Mouse (Mus musculus): Measurements from ENCODE around the gene Hoxb8. TPM values are rescaled to one million over a fixed set of nuclear protein-coding genes. Genes with fewer than 3 reads are reported as not detected.

The Hoxb8 gene
- polyA plus RNA-seq, 1 experiment = not detected

DNA sequence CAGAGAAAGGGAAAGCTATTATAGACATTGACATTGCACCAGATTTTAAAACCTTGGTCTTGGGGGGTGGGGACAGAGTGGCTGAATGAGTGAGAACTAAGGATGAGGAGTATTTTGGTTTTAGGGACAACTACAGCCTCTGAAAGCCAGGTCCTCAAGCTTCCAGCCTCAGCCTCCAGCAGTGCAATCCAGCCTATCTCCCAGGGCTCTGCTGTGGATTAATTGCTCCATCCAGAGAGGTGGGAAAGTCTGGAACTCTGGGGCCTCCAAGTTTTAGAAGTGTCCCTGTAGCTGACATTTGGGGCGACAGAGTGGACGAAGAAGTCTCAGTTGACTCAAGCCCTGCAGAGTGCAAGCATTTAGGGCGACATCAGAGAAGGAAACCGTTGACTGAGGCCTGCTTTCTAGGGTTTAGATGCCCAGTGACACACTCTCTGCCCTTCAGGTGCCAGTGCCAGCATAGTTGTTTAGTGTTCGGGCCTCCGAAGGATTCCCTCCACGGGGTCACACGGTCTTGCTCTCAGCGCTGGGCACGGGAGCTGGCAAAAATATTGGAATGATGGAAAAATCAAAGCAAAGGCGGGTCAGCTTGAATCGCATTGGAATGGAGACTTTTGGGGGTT lies 32.2 kb downstream of the Hoxb8 start:
- TF ChIP-seq CTCF (IDR thresholded peaks at IDR 0.05; ENCODE audit: extremely low read depth, insufficient read depth, low read length) (no peak), POLR2A (IDR thresholded peaks at IDR 0.05; ENCODE audit: extremely low read depth, insufficient read depth, low read length) (no peak)
- no peaks in the 10 kb centered on the region for H3K4me1 ChIP-seq (ENCODE audit: control insufficient read depth, insufficient read depth, low read length)
- no peak overlapping the region for H3K27ac ChIP-seq (ENCODE audit: insufficient read depth, low read length)

DNA sequence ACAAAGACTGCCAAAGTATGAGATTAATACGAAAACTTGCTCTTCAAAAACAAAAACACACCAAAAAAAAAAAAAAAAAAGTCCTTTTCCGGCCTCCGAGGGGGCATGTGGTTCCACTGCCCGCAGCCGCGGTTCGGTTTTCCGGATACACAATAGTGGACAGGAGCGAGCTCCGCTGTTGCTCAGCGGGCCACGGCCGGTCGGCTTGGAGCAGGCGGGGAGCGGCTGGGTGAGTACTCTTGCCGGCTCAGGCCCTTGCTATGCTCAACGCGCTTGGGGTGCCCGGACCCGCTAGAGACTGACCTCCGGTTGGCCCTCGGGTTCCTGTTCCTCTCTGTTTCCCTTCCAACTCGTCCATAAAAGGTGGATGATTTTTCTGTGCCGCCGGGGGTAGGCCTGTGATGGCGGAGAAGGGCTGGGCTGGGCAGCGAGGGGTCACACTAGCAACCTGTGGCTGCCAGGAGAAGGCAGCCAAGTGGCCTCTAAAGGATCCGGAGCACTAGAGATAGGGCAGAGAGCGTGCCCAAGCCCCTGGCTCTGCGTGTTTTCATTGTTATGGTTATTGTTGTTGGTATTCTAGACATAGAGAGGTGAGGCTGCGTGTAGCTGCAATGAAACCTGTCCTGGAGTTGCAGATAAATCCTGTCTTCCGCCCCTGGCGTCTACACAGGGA lies 33.1 kb downstream of the Hoxb8 start:
- Histone ChIP-seq H3K27ac (ENCODE audit: insufficient read depth, low read length) (no peak overlapping the region), H3K4me3 (ENCODE audit: insufficient read depth, low read length) (no peak overlapping the region), H3K4me1 (ENCODE audit: control insufficient read depth, insufficient read depth, low read length) (no peaks in the 10 kb centered on the region)
- TF ChIP-seq CTCF (IDR thresholded peaks at IDR 0.05; ENCODE audit: extremely low read depth, insufficient read depth, low read length) (no peak), POLR2A (IDR thresholded peaks at IDR 0.05; ENCODE audit: extremely low read depth, insufficient read depth, low read length) (no peak)

More for the DNA sequence above, 32.2 kb downstream of the Hoxb8 start:
- no peak overlapping the region for H3K4me3 ChIP-seq (ENCODE audit: insufficient read depth, low read length)

DNA sequence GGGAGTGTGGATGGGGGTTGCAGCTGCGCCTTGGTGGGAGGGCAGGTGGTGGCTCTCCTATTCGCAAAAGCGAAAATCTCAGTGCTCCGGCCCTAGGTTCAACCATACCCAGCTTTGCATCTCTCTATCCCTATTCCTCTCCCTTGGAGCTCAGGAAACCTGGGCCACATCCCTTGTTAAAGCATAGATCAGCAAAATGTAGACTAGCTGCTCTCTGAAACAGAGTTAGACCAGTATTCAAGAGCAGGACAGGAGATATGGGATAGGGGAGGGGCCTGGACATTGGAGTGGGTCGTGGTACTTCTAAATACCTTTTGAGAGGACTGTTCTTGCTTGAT lies 33.6 kb downstream of the Hoxb8 start:
- TF ChIP-seq CTCF (IDR thresholded peaks at IDR 0.05; ENCODE audit: extremely low read depth, insufficient read depth, low read length) = no peak
- TF ChIP-seq POLR2A (IDR thresholded peaks at IDR 0.05; ENCODE audit: extremely low read depth, insufficient read depth, low read length) = no peak
- no peak overlapping the region for H3K4me3 ChIP-seq (ENCODE audit: insufficient read depth, low read length)
- no peak overlapping the region for H3K27ac ChIP-seq (ENCODE audit: insufficient read depth, low read length)
- no peaks in the 10 kb centered on the region for H3K4me1 ChIP-seq (ENCODE audit: control insufficient read depth, insufficient read depth, low read length)

DNA sequence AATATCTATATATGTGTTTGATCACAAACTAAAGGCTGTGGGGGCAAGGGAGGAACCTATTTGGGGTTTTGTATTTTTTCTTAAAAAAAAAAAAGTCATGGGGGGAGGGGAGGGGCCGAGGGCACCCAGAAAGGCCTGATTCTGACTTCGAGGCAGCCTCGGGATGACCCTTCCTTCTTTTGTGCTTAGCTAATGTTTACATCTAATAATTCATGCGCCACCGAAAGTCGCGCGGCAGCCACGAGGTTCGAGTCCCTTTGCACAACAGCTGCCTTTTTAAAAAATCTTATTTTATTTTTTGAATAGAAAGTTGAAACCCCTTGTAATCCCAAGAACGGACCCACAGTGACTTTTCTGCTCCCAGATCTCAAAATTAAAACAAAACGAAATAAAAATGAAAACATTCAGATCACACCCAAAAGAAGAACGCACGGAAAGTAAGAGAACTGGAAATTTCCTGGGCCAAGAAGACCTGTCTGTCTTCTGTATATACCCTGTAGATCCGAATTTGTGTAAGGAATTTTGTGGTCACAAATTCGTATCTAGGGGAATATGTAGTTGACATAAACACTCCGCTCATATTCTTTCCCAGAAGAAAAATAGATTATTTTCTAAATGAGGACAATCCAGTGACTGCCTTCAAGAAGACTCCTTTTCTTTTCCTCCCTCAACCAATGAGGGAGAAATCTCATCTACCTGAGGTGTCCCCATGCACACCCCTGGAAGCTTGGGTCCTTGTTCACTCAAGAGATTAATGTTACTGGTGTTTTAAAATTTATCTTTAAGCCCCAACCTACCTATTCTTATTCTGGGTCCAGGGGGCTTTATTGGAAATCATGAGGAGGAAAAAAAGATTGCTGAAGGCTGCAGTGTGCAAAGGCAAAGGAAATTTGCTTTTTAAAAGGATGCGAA lies 35.2 kb downstream of the Hoxb8 start:
- TF ChIP-seq CTCF (IDR thresholded peaks at IDR 0.05; ENCODE audit: extremely low read depth, insufficient read depth, low read length) (no peak), POLR2A (IDR thresholded peaks at IDR 0.05; ENCODE audit: extremely low read depth, insufficient read depth, low read length) (no peak)
- Histone ChIP-seq H3K4me1 (ENCODE audit: control insufficient read depth, insufficient read depth, low read length) (no peaks in the 10 kb centered on the region), H3K27ac (ENCODE audit: insufficient read depth, low read length) (no peak overlapping the region), H3K4me3 (ENCODE audit: insufficient read depth, low read length) (no peak overlapping the region)

DNA sequence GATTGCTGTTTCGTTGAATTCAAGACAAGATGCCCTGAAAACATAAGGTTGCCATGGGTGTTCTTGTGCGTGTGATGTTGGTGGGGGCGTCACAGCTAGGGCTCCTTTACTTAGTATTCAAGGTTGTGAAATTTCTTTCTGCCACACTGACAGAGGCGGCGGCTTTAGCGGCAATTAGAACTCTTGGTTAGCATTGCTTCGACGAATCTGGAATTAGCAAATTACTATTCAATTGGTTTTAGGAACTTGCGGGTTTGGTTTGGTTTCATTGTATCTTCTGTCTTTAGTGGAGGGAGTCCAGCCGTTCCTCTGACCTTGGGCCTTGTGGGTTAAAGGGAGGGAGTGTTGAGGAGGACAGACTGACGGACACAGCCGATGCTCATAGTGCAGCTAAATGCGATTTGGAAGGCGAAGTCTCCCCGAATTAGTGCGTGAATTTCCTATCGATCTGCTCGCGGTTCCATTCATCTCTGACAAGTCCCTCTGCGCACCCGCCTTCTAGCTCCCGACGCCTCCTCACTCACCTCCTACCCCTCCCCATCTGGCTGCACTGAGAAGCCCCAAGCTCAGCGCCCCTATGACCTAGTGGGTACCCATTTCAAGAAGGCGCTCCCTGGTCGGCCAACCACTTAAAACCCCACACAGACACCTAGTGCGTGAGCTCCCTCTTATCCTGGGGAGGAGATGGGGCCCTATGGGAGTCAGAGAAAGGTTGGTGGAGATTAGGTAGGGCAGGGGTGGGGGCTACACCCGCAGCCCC lies 36.1 kb downstream of the Hoxb8 start, which contains the start of gene Hoxb4:
TSS of gene Hoxb4 (plus strand) at position 660 of the 760 bp plus-strand sequence.
- H3K27ac ChIP-seq (ENCODE audit: insufficient read depth, low read length) = no peak within 1 kb of the TSS
- no peaks in the 10 kb centered on the region for H3K4me1 ChIP-seq (ENCODE audit: control insufficient read depth, insufficient read depth, low read length)
- TF ChIP-seq POLR2A (IDR thresholded peaks at IDR 0.05; ENCODE audit: extremely low read depth, insufficient read depth, low read length) = no peak
- H3K4me3 ChIP-seq (ENCODE audit: insufficient read depth, low read length) = no peak within 1 kb of the TSS

DNA sequence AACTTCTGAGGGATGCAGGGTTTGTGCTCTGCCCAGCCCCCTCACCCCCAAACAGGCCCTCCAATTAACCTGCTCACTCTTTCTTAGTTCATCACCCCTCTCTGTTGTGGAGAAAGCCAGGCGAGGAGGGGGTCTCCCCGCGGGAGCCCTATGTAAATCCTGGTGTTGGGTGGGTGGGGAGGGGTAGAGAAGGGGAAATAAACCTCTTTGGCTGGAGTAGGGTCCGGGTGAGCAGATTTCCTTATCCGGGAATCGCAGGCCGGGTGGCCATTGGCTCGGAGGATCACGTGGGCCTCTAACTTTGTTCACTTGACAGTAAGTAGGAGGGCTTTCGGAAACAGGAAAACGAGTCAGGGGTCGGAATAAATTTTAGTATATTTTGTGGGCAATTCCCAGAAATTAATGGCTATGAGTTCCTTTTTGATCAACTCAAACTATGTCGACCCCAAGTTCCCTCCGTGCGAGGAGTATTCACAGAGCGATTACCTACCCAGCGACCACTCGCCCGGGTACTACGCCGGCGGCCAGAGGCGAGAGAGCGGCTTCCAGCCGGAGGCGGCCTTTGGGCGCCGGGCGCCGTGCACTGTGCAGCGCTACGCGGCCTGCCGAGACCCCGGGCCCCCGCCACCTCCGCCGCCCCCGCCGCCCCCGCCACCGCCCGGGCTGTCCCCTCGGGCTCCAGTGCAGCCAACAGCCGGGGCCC lies 36.8 kb downstream of the Hoxb8 start:
- no peak overlapping the region for H3K4me3 ChIP-seq (ENCODE audit: insufficient read depth, low read length)
- TF ChIP-seq CTCF (IDR thresholded peaks at IDR 0.05; ENCODE audit: extremely low read depth, insufficient read depth, low read length) = no peak
- H3K4me1 ChIP-seq (ENCODE audit: control insufficient read depth, insufficient read depth, low read length) = no peaks in the 10 kb centered on the region
- H3K27ac ChIP-seq (ENCODE audit: insufficient read depth, low read length) = no peak overlapping the region

DNA sequence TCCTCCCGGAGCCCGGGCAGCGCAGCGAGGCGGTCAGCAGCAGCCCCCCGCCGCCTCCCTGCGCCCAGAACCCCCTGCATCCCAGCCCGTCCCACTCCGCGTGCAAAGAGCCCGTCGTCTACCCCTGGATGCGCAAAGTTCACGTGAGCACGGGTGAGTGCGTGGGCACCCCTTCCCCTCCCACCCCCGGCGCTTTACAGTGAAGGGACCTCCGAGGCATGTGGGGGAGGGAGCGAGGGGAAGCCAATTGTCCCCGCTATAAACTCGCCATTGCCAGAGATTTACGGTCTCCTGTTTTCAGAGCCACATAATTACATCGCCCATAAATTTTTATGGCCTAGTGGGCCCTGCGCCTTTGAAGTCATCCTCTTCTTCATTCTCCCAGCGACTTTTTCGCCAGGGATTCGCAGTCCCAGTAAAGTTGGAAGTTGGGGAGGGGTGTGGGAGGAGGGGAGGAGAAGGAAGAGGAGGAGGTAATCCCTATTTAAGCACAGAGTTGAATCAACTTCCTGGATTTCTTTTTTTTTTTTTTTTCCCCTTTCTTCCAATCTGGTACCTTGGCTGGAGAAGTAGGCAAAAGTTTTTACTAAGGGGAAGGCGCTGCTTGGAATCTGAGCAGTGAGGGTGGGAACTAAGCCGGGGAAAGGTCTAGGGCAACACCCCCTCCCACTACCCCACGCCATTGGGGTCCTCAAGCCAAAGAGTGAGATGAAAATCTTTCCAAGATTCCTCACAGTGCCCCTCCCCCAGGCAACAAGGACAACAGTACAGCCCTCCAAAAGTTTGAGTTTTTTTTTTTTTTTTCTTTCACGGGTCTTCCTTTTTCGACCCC lies 37.6 kb downstream of the Hoxb8 start:
- TF ChIP-seq CTCF (IDR thresholded peaks at IDR 0.05; ENCODE audit: extremely low read depth, insufficient read depth, low read length) (no peak), POLR2A (IDR thresholded peaks at IDR 0.05; ENCODE audit: extremely low read depth, insufficient read depth, low read length) (no peak)
- Histone ChIP-seq H3K4me1 (ENCODE audit: control insufficient read depth, insufficient read depth, low read length) (no peaks in the 10 kb centered on the region), H3K4me3 (ENCODE audit: insufficient read depth, low read length) (no peak overlapping the region), H3K27ac (ENCODE audit: insufficient read depth, low read length) (no peak overlapping the region)

DNA sequence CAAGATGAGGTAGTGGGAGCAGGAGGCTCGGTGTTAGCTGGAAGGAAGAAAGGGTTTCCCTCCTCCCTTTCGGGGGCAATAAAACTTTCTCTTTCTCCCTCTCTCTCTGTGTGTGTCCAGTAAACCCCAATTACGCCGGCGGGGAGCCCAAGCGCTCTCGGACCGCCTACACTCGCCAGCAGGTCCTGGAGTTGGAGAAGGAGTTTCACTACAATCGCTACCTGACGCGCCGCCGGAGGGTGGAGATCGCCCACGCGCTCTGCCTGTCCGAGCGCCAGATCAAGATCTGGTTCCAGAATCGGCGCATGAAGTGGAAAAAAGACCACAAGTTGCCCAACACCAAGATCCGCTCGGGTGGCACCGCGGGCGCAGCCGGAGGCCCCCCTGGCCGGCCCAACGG lies 38.2 kb downstream of the Hoxb8 start:
- H3K4me3 ChIP-seq (ENCODE audit: insufficient read depth, low read length) = no peak overlapping the region
- H3K27ac ChIP-seq (ENCODE audit: insufficient read depth, low read length) = no peak overlapping the region
- TF ChIP-seq CTCF (IDR thresholded peaks at IDR 0.05; ENCODE audit: extremely low read depth, insufficient read depth, low read length) (no peak), POLR2A (IDR thresholded peaks at IDR 0.05; ENCODE audit: extremely low read depth, insufficient read depth, low read length) (no peak)
- no peaks in the 10 kb centered on the region for H3K4me1 ChIP-seq (ENCODE audit: control insufficient read depth, insufficient read depth, low read length)

Measured in cortical plate, adult 2 months (tissue).